Mouse (Mus musculus) embryonic facial prominence, embryonic 13.5 days (tissue): ENCODE data around the gene Ppm1a. TPM values are rescaled to one million over a fixed set of nuclear protein-coding genes. Genes with fewer than 3 reads are reported as not detected.
A peak's percentile ranks its signal among the peaks of the same experiment; 100 is the strongest.

Source experiments
- ATAC-seq: fragments of 200-750 bp; cut with Nextera tagmentation; 2 replicates; pipeline ENCODE4 v1.8.0; 2017; ENCODE audit warnings: low read depth; ENCODE audit not compliant: insufficient number of reproducible peaks, insufficient read depth, low FRiP score, low TSS enrichment
- H3K27ac ChIP-seq: fragments of 300-500 bp; sonication (generic); 2 replicates; pipeline ENCODE4 v1.5.1; 2015; ENCODE audit warnings: moderate library complexity, mild to moderate bottlenecking, inconsistent platforms
- H3K27me3 ChIP-seq: fragments of 300-500 bp; sonication (generic); 2 replicates; pipeline ENCODE4 v1.6.1; 2015; ENCODE audit warnings: mild to moderate bottlenecking, inconsistent platforms
- H3K36me3 ChIP-seq: fragments of 300-500 bp; sonication (generic); 2 replicates; pipeline ENCODE4 v1.6.1; 2015; ENCODE audit warnings: mild to moderate bottlenecking, inconsistent platforms
- H3K4me1 ChIP-seq: fragments of 300-500 bp; sonication (generic); 2 replicates; pipeline ENCODE4 v1.6.1; 2015; ENCODE audit warnings: inconsistent platforms
- H3K4me2 ChIP-seq: fragments of 300-500 bp; sonication (generic); 2 replicates; pipeline ENCODE4 v1.6.1; 2015; ENCODE audit warnings: moderate library complexity, mild to moderate bottlenecking, inconsistent platforms
- H3K4me3 ChIP-seq: fragments of 300-500 bp; sonication (generic); 2 replicates; pipeline ENCODE4 v1.5.1; 2015; ENCODE audit warnings: mild to moderate bottlenecking, inconsistent platforms
- H3K9ac ChIP-seq: fragments of 300-500 bp; sonication (generic); 2 replicates; pipeline ENCODE4 v1.6.1; 2015; ENCODE audit warnings: mild to moderate bottlenecking, inconsistent platforms
- H3K9me3 ChIP-seq: fragments of 300-500 bp; sonication (generic); 2 replicates; pipeline ENCODE4 v1.6.1; 2016; ENCODE audit warnings: inconsistent platforms
- WGBS: fragments of 180-500 bp; shearing (Covaris S2); methylation state at CpG from one replicate; pipeline ENCODE4 v1.1.7; 2015; ENCODE audit warnings: mixed read lengths; 5-methylcytosine and 5-hydroxymethylcytosine counted together
- polyA plus RNA-seq: library from polyadenylated mRNA; unstranded; fragments of >200 nt; fragmentation: Nextera tagmentation; extraction: Ambion mirVana; gene quantifications from 2 replicates; pipeline ENCODE4 v1.2.1, GENCODE M21; 2015

The Ppm1a gene
- polyA plus RNA-seq, 1 experiment from 2014 or later: 46.6 TPM

DNA sequence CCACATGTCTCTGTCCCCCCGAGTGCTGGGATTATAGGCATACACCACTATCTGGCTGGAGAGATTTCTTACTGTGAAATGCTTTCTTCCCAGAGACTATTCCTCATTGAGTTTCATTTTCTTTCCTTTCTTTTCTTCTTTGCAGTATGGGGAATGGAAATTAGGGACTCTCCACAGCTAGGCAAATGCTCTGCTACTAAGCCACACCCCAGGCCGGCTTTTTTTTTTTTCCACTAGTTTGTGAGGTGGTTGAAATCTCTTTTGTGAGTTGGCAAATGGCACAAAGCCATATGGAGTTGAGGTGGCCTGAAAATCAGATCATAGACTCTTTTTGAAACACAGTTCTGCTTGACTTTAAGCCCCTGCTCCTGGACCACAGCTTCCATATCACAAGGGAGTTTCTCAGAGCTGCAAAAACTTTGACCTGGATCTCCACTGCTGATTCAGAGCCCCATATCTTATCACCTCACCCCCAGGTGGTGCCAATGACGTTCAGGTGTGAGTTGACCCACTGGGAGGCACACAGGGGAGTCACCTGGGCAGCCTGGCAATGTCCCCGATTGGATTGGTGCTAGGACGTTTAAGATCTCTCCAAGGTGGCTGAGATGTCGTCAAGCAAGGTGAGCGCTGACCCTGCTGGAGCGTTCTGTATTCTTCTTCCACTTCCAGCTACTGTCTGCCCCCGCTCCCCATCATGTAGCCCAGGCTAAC is 71.7 kb downstream of the Ppm1a start:
- Histone ChIP-seq H3K27ac (no peak overlapping the region), H3K4me3 (no peak overlapping the region), H3K9ac (no peak overlapping the region), H3K9me3 (no peaks in the 10 kb centered on the region), H3K4me1 (peaks cover 9% of the 10 kb centered on the region), H3K4me2 (no peak overlapping the region), H3K36me3 (no peaks in the 10 kb centered on the region), H3K27me3 (peaks cover 50% of the 10 kb centered on the region)
- WGBS: 73% methylated on average over 9 of the region's 9 CpGs
- ATAC-seq: no peak

- Histone ChIP-seq H3K4me3 (no peak overlapping the region), H3K4me1 (peaks cover 9% of the 10 kb centered on the region), H3K27me3 (peaks cover 56% of the 10 kb centered on the region), H3K27ac (no peak overlapping the region), H3K9me3 (no peaks in the 10 kb centered on the region), H3K36me3 (no peaks in the 10 kb centered on the region), H3K9ac (no peak overlapping the region), H3K4me2 (no peak overlapping the region)
- ATAC-seq: no peak
- 42% methylated on average over 20 of the region's 20 CpGs for WGBS
These were observed 72.5 kb downstream of the Ppm1a start for GRCm38 (mm10) chr12:72829777-72830176.

GRCm38 (mm10) chr12:72830317-72830716 is 73.1 kb downstream of the Ppm1a start:
- Histone ChIP-seq H3K4me3 (no peak overlapping the region), H3K4me2 (no peak overlapping the region), H3K4me1 (peaks cover 9% of the 10 kb centered on the region), H3K27me3 (peaks cover 61% of the 10 kb centered on the region), H3K27ac (no peak overlapping the region), H3K9ac (no peak overlapping the region), H3K36me3 (no peaks in the 10 kb centered on the region), H3K9me3 (no peaks in the 10 kb centered on the region)
- 57% methylated on average over 8 of the region's 8 CpGs for WGBS
- no peak for ATAC-seq

DNA sequence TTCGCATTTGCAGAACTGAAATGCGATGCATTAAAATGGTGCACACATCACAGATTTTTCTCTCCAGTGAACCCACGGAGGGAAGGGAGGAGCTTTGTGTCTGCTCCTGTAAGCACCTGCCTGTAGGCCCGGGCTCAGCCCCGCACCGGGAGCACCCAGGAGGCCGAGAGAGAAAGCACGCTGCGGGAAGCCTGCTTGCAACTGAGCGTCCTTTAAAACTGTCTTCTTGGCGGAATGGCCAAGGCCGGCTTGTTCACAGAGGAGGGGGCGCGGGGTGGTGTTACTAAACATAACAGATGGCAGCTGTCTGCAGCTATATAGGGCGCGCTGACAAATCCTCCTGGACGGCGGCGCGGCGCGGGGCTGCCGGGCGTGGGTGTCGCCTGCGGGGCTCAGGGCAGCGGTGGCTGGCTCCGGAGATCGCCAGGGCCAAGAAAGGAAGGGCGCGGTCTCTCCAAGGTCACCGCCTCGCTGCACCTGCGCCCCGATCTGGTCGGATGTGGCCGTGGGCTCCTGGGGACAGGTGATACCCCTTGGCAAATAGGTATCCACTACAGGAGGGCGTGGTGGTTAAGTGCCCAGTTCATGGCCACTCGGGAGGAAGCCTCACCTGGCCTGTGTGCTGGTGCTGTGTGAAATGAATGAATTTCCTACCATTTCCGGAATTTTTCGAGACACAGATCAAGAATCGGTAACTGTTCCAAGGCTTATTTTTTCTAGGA is 74.6 kb downstream of the Ppm1a start:
- Histone ChIP-seq H3K4me3 (peak overlapping the region; percentile 36), H3K9ac (peak overlapping the region; percentile 57), H3K36me3 (no peaks in the 10 kb centered on the region), H3K27ac (no peak overlapping the region), H3K9me3 (no peaks in the 10 kb centered on the region), H3K4me1 (peaks cover 7% of the 10 kb centered on the region), H3K4me2 (peak overlapping the region; percentile 67), H3K27me3 (peaks cover 62% of the 10 kb centered on the region)
- no peak for ATAC-seq
- 5% methylated on average over 42 of the region's 42 CpGs for WGBS

DNA sequence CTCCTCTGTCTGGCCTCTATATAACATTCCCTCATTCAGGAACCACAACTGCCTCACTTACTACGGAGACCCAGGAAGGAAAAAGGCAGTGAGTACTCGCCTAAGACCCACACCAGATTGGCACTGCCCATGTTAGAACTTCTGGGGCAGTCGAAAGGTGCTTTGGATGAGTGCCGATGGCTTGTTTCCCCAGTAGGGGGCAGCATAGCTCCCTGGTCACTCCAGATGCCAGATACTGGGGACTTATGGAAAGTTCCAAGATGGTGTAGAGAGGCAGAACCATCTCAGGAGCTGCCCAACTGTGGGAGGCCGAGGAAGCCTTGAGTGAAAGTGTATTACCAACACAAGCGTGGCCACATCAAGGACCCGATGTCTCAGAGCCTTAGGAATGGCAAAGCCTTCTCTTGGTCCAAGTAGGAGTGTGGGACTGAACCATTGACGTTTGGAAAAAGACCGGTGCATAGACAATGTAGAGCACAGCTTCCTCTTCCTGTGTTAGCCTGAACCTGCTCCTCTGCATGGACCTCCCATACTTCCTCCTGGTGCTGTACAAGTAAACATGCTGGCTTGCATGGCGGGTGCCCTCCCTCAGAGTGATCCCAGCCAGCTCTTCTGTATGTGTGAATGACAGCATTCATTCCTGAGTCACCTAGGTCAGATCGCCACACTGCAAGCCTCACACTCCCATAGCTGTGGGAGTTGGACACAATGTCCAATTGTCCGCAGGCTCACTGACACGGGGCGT is 77.7 kb downstream of the Ppm1a start:
- Histone ChIP-seq H3K4me3 (no peak overlapping the region), H3K4me1 (peaks cover 7% of the 10 kb centered on the region), H3K9ac (no peak overlapping the region), H3K27me3 (peaks cover 50% of the 10 kb centered on the region), H3K4me2 (no peak overlapping the region), H3K27ac (no peak overlapping the region), H3K9me3 (no peaks in the 10 kb centered on the region), H3K36me3 (no peaks in the 10 kb centered on the region)
- 67% methylated on average over 14 of the region's 14 CpGs for WGBS
- ATAC-seq: no peak

DNA sequence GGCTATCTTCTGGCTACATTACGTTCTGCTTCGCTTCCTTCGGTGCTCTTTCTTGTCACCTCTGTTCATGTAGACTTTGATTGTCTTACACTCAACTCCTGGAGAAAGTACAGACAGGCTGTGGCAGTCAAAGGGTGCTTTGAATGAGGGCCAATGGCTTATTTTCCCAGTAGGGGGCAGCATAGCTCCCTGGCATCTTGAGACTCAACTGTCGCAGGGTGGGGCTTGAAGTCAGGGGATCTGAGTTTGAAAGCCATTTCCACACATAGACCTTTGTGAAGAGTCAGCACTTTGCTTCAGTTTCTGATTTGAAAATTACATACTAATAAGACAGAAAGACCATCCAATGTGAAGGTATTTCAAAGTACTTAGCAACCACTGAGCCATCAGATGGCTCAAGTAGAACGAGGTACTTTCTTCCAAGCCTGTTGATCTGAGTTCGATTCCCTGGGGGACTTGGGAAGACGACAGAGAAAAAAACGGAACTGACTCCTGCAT is 78.3 kb downstream of the Ppm1a start:
- Histone ChIP-seq H3K4me1 (peaks cover 7% of the 10 kb centered on the region), H3K9me3 (no peaks in the 10 kb centered on the region), H3K36me3 (no peaks in the 10 kb centered on the region), H3K27me3 (peaks cover 44% of the 10 kb centered on the region), H3K4me2 (no peak overlapping the region), H3K27ac (no peak overlapping the region), H3K4me3 (no peak overlapping the region), H3K9ac (no peak overlapping the region)
- WGBS: 69% methylated on average over 8 of the region's 8 CpGs
- ATAC-seq: no peak

DNA sequence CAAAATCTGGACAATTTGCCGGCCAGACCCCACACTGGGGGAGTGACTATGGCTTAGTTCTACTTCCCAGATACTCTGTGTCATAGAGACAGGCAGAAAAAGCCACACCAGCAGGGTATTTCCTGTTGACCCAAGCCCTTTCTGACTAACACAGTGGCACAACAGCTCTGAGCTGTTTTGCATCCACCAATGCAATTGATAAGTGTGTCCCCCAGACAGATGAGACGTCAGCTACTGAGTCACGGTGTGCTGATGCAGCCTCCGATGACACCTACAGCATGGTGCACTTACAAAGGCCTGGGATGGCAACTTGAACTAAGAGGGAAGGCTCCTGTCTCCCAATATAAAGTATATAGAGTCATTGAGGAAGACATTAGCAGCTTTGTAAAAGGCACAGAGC is 80.0 kb downstream of the Ppm1a start:
- H3K4me1 ChIP-seq: no peaks in the 10 kb centered on the region
- ATAC-seq: no peak
- H3K36me3 ChIP-seq: no peaks in the 10 kb centered on the region
- H3K4me3 ChIP-seq: no peak overlapping the region
- H3K27ac ChIP-seq: no peak overlapping the region
- WGBS: 75% methylated on average over 4 of the region's 4 CpGs
- H3K9ac ChIP-seq: no peak overlapping the region
- no peak overlapping the region for H3K4me2 ChIP-seq
- H3K27me3 ChIP-seq: peaks cover 27% of the 10 kb centered on the region
- H3K9me3 ChIP-seq: 0 out of 2 replicates have a peak, but pooled peaks cover 3% of the 10 kb centered on the region

DNA sequence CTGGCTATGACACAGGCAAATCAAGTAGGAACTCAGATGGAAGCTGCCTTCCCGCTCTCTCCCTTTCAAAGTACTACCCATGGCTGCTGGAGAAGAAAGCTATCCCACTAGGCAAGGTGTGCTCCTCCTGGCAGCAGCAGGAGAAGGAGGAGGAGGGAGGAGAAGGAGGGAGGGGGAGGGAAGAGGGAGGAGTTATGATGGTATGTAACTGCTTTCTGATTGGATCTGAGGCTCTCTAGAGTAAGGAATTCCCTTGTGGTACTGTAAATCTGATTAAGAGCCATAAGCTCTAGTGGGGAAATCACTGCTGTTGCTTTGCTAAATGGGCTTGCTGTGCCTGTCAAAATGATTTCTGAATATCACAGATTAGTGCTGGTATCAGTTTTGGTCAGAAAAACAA is 84.2 kb downstream of the Ppm1a start:
- Histone ChIP-seq H3K9ac (no peak overlapping the region), H3K4me2 (no peak overlapping the region), H3K36me3 (no peaks in the 10 kb centered on the region), H3K4me3 (no peak overlapping the region), H3K27ac (no peak overlapping the region), H3K27me3 (peaks cover 15% of the 10 kb centered on the region), H3K9me3 (0 out of 2 replicates have a peak, but pooled peaks cover 3% of the 10 kb centered on the region), H3K4me1 (peaks cover 9% of the 10 kb centered on the region)
- no peak for ATAC-seq
- WGBS: 100% methylated on average over 1 of the region's 1 CpGs

GRCm38 (mm10) chr12:72843135-72843534 is 85.9 kb downstream of the Ppm1a start:
- ATAC-seq: no peak
- Histone ChIP-seq H3K36me3 (no peaks in the 10 kb centered on the region), H3K9me3 (0 out of 2 replicates have a peak, but pooled peaks cover 3% of the 10 kb centered on the region), H3K4me2 (no peak overlapping the region), H3K4me3 (no peak overlapping the region), H3K27me3 (peaks cover 28% of the 10 kb centered on the region), H3K9ac (no peak overlapping the region), H3K4me1 (peaks cover 9% of the 10 kb centered on the region), H3K27ac (no peak overlapping the region)
- WGBS: 86% methylated on average over 4 of the region's 4 CpGs

- Histone ChIP-seq H3K4me1 (peaks cover 11% of the 10 kb centered on the region), H3K27me3 (peaks cover 28% of the 10 kb centered on the region), H3K9ac (no peak overlapping the region), H3K9me3 (0 out of 2 replicates have a peak, but pooled peaks cover 3% of the 10 kb centered on the region), H3K4me2 (peak overlapping the region; percentile 57), H3K36me3 (no peaks in the 10 kb centered on the region), H3K27ac (no peak overlapping the region), H3K4me3 (peak overlapping the region; percentile 32; the same call in 1 of the 2 replicates)
- WGBS: 67% methylated on average over 4 of the region's 4 CpGs
- ATAC-seq: no peak
These were observed 86.3 kb downstream of the Ppm1a start for GRCm38 (mm10) chr12:72843555-72843954.

- Histone ChIP-seq H3K27me3 (peaks cover 28% of the 10 kb centered on the region), H3K4me3 (peak overlapping the region; percentile 32), H3K27ac (peak overlapping the region; percentile 39; the same call in 1 of the 2 replicates), H3K4me2 (peak overlapping the region; percentile 57), H3K9me3 (0 out of 2 replicates have a peak, but pooled peaks cover 3% of the 10 kb centered on the region), H3K4me1 (peaks cover 11% of the 10 kb centered on the region), H3K9ac (peak overlapping the region; percentile 62), H3K36me3 (no peaks in the 10 kb centered on the region)
- 5% methylated on average over 12 of the region's 12 CpGs for WGBS
- no peak for ATAC-seq
These were observed 86.8 kb downstream of the Ppm1a start for GRCm38 (mm10) chr12:72843973-72844620.
